Mouse (Mus musculus): ENCODE results near the gene Cand1. TPM values are rescaled to one million over a fixed set of nuclear protein-coding genes. Genes with fewer than 3 reads are reported as not detected.

Cand1 gene
- polyA plus RNA-seq, 1 experiment from 2014 or later, result 89.9 TPM

GRCm38 (mm10) chr10:119161820-119162382 lies 78.0 kb downstream of the Cand1 start:
- H3K27ac ChIP-seq (ENCODE audit: low read depth, low read length), result no peak overlapping the region
- no peaks in the 10 kb centered on the region for H3K36me3 ChIP-seq (ENCODE audit: control insufficient read depth, insufficient read depth, low read length)
- H3K9ac ChIP-seq (ENCODE audit: low read depth, low read length), result no peak overlapping the region
- H3K4me1 ChIP-seq (ENCODE audit: control insufficient read depth, insufficient read depth, low read length), result no peaks in the 10 kb centered on the region
- WGBS, result 68% methylated on average over 8 of the region's 8 CpGs
- no peak for ATAC-seq (ENCODE audit: low FRiP score, low TSS enrichment)
- H3K9me3 ChIP-seq (ENCODE audit: control insufficient read depth, low read length), result peaks cover 4% of the 10 kb centered on the region; the same call in 1 of the 2 replicates
- no peak overlapping the region for H3K4me3 ChIP-seq (ENCODE audit: low read length)
- H3K4me2 ChIP-seq (replicated peaks; ENCODE audit: low read depth, low read length), result no peak overlapping the region
- H3K27me3 ChIP-seq (ENCODE audit: control insufficient read depth, insufficient read depth, low read length), result no peaks in the 10 kb centered on the region

GRCm38 (mm10) chr10:119160161-119160560 lies 79.7 kb downstream of the Cand1 start:
- H3K27ac ChIP-seq (ENCODE audit: low read depth, low read length), result no peak overlapping the region
- H3K27me3 ChIP-seq (ENCODE audit: control insufficient read depth, insufficient read depth, low read length), result no peaks in the 10 kb centered on the region
- no peaks in the 10 kb centered on the region for H3K4me1 ChIP-seq (ENCODE audit: control insufficient read depth, insufficient read depth, low read length)
- WGBS, result 93% methylated on average over 6 of the region's 6 CpGs
- ATAC-seq (ENCODE audit: low FRiP score, low TSS enrichment), result no peak
- H3K9ac ChIP-seq (ENCODE audit: low read depth, low read length), result no peak overlapping the region
- no peak overlapping the region for H3K4me2 ChIP-seq (replicated peaks; ENCODE audit: low read depth, low read length)
- no peaks in the 10 kb centered on the region for H3K36me3 ChIP-seq (ENCODE audit: control insufficient read depth, insufficient read depth, low read length)
- H3K9me3 ChIP-seq (ENCODE audit: control insufficient read depth, low read length), result peaks cover 4% of the 10 kb centered on the region; the same call in 1 of the 2 replicates
- no peak overlapping the region for H3K4me3 ChIP-seq (ENCODE audit: low read length)

GRCm38 (mm10) chr10:119149261-119149660 lies 90.6 kb downstream of the Cand1 start:
- Histone ChIP-seq H3K27me3 (ENCODE audit: control insufficient read depth, insufficient read depth, low read length) (no peaks in the 10 kb centered on the region), H3K4me2 (replicated peaks; ENCODE audit: low read depth, low read length) (no peak overlapping the region), H3K27ac (ENCODE audit: low read depth, low read length) (no peak overlapping the region), H3K36me3 (ENCODE audit: control insufficient read depth, insufficient read depth, low read length) (no peaks in the 10 kb centered on the region), H3K9ac (ENCODE audit: low read depth, low read length) (no peak overlapping the region), H3K4me3 (ENCODE audit: low read length) (no peak overlapping the region), H3K9me3 (ENCODE audit: control insufficient read depth, low read length) (no peaks in the 10 kb centered on the region), H3K4me1 (ENCODE audit: control insufficient read depth, insufficient read depth, low read length) (no peaks in the 10 kb centered on the region)
- WGBS, result 68% methylated on average over 4 of the region's 4 CpGs
- no peak for ATAC-seq (ENCODE audit: low FRiP score, low TSS enrichment)

Other genes with a start within 250 kb of the Cand1 start
- gene Grip1, start 213.8 kb upstream of the Cand1 start, polyA plus RNA-seq (2014; fragmentation: Nextera tagmentation; extraction: Ambion mirVana), result 5.3 and 5.4 TPM in 2 replicates

All from kidney, embryonic 14.5 days (tissue).